In genomic region chr19:47502563-47502962, GRCm38 (mm10) we compare ENCODE assay signal across 9 mouse cellular contexts. TPM values are rescaled to one million over a fixed set of nuclear protein-coding genes. Genes with fewer than 3 reads are reported as not detected.
DNase-seq lines count a peak whose midpoint lies in the region; ATAC-seq and TF ChIP-seq lines count a peak whose summit lies in the region.
"Had no signal": no experiment of that assay in that cellular context is flagged by ENCODE, and none has a peak within 500 bp of the region (broad histone marks: within the 10 kb centered on the region; RNA-seq: fewer than 3 reads in every experiment).

No protein-coding gene starts in this region.

- H3K4me2 ChIP-seq in liver, embryonic 11.5 days: no peak overlapping the region
- H3K4me2 ChIP-seq in CH12.LX (ENCODE audit: insufficient read depth, low read depth, poor library complexity, severe bottlenecking): no peak overlapping the region

- no peaks in the 10 kb centered on the region for H3K27me3 ChIP-seq in liver, adult 2 months (ENCODE audit: control insufficient read depth, insufficient read depth, low read length)
- no peaks in the 10 kb centered on the region for H3K27me3 ChIP-seq in liver, embryonic 11.5 days (replicated peaks; ENCODE audit: control insufficient read depth, insufficient read depth, low read length)
- H3K27me3 ChIP-seq in CH12.LX (replicated peaks): no peaks in the 10 kb centered on the region
- H3K27me3 ChIP-seq in Patski: no peaks in the 10 kb centered on the region

- peak; percentile 47 for DNase-seq in liver, adult 2 months (ENCODE audit: extremely low read depth, low read depth, low spot score)
- DNase-seq in liver, embryonic 11.5 days (ENCODE audit: low spot score): no peak
- DNase-seq in CH12.LX (ENCODE audit: extremely low read depth) (peak; percentile 61), Patski (ENCODE audit: low read depth, low spot score) (no peak)
- DNase-seq in adrenal gland, postnatal 4 days (ENCODE audit: low spot score in 2 of 2): no peak
- no peak for DNase-seq in yolk sac, embryonic 10.5 days (ENCODE audit: low spot score)
- DNase-seq: gastrocnemius, postnatal 36 days; kidney, postnatal 10 days had no signal

- TF ChIP-seq RAD21 in CH12.LX (IDR thresholded peaks at IDR 0.05; ENCODE audit: low read depth, low read length): peak; percentile 88

- no peak overlapping the region for H3K4me3 ChIP-seq in liver, adult 2 months (ENCODE audit: insufficient read depth, low read depth, low read length)
- H3K4me3 ChIP-seq in liver, embryonic 11.5 days (ENCODE audit: low read depth, low read length): no peak overlapping the region
- H3K4me3 ChIP-seq in CH12.LX (replicated peaks in 1 of 3; ENCODE audit: low read depth in 2 of 3, low read length in 2 of 3, poor library complexity in 1 of 3): no peak overlapping the region

- ATAC-seq in liver, embryonic 11.5 days (replicated peaks; ENCODE audit: low FRiP score): no peak
- peak; percentile 48 for ATAC-seq in Patski
- peak; percentile 64 for ATAC-seq in megakaryocyte progenitor cell, adult 5-6 weeks (replicated peaks; ENCODE audit: poor library complexity)

- H3K4me1 ChIP-seq in liver, adult 2 months (ENCODE audit: control insufficient read depth, insufficient read depth, low read length): no peaks in the 10 kb centered on the region
- peaks cover 4% of the 10 kb centered on the region; the same call in 1 of the 2 replicates for H3K4me1 ChIP-seq in liver, embryonic 11.5 days (replicated peaks; ENCODE audit: control insufficient read depth, insufficient read depth, low read length)
- peaks cover 0 to 4% of the 10 kb centered on the region in 2 experiments; a peak in 2 of 4 replicates for H3K4me1 ChIP-seq in CH12.LX (ENCODE audit: control insufficient read depth in 1 of 2, insufficient read depth in 2 of 2)

- POLR2A ChIA-PET in Patski (lab: Charles Lee): interaction anchor here (0.7 kb wide), 1 partner anchor 59 kb away, joined by 3 read pairs; no protein-coding TSS in a partner anchor

- dilution Hi-C loops in CH12.LX (cut with MboI; ENCODE audit: extremely low pct_ligation_motif_present, extremely low pct_unique_long_range_greater_than_20kb, low sequenced_read_pairs): no loop called here

- WGBS in liver, adult 2 months: 75% methylated on average over 8 of the region's 8 CpGs
- WGBS in liver, embryonic 11.5 days: 62% methylated on average over 8 of the region's 8 CpGs

- no peak for TF ChIP-seq EP300 in CH12.LX (IDR thresholded peaks at IDR 0.05; ENCODE audit: low read length)

- no peak for TF ChIP-seq POLR2A in liver, adult 2 months (IDR thresholded peaks at IDR 0.05; ENCODE audit: extremely low read depth, insufficient read depth, low read length)
- TF ChIP-seq POLR2A in CH12.LX (IDR thresholded peaks at IDR 0.05; ENCODE audit: low read depth, low read length): no peak

- no peaks in the 10 kb centered on the region for H3K9me3 ChIP-seq in liver, embryonic 11.5 days (ENCODE audit: control insufficient read depth, low read length)
- no peaks in the 10 kb centered on the region for H3K9me3 ChIP-seq in CH12.LX (replicated peaks; ENCODE audit: low read length)

- CTCF ChIA-PET in Patski (lab: Charles Lee): interaction anchor here (0.6 to 7.5 kb wide), 7 partner anchors 10 to 165 kb away, joined by 3 to 57 read pairs (median 7); no protein-coding TSS in a partner anchor

- no peaks in the 10 kb centered on the region for H3K79me2 ChIP-seq in liver, adult 2 months (ENCODE audit: control insufficient read depth, insufficient read depth, low read length)
- no peaks in the 10 kb centered on the region for H3K79me2 ChIP-seq in CH12.LX (replicated peaks; ENCODE audit: control insufficient read depth, extremely low read depth, insufficient read depth, poor library complexity, severe bottlenecking)

- TF ChIP-seq CTCF in liver, adult 2 months (IDR thresholded peaks at IDR 0.05; ENCODE audit: low read depth, low read length): peak; percentile 21; the same call in 1 of the 2 replicates
- TF ChIP-seq CTCF in CH12.LX (conservative IDR thresholded peaks at IDR 0.05 in 1 of 2, IDR thresholded peaks at IDR 0.05 in 1 of 2; ENCODE audit: low read depth in 2 of 2, low read length in 2 of 2) (peak; percentile 53 to 86; a peak in 3 of 4 replicates), Patski (IDR thresholded peaks at IDR 0.05) (peak; percentile 31)

- H3K27ac ChIP-seq in liver, adult 2 months (replicated peaks; ENCODE audit: insufficient read depth, low read depth, low read length): no peak overlapping the region
- H3K27ac ChIP-seq in liver, embryonic 11.5 days (ENCODE audit: low read depth, low read length): no peak overlapping the region
- no peak overlapping the region for H3K27ac ChIP-seq in CH12.LX (ENCODE audit: insufficient read depth, low read depth)

- in situ Hi-C loops in CH12.LX (cut with MboI; ENCODE audit: low pct_ligation_motif_present, low pct_unique_long_range_greater_than_20kb, low sequenced_read_pairs) (loop anchor here (5.0 kb wide), 1 partner anchor 140 kb away; no protein-coding TSS in a partner anchor), Patski (cut with MboI; ENCODE audit: low pct_unique_long_range_greater_than_20kb) (loop anchor here (5.0 to 10.0 kb wide), 3 partner anchors 35 to 312 kb away; no protein-coding TSS in a partner anchor)

- no peaks in the 10 kb centered on the region for H3K36me3 ChIP-seq in liver, adult 2 months (ENCODE audit: control insufficient read depth, insufficient read depth, low read length)
- H3K36me3 ChIP-seq in liver, embryonic 11.5 days (ENCODE audit: control insufficient read depth, insufficient read depth, low read length): no peaks in the 10 kb centered on the region
- H3K36me3 ChIP-seq in CH12.LX (replicated peaks in 1 of 2; ENCODE audit: control insufficient read depth in 1 of 2, insufficient read depth in 1 of 2, low read length in 1 of 2): peaks cover 0 to 45% of the 10 kb centered on the region in 2 experiments

- H3K9ac ChIP-seq in liver, adult 2 months (ENCODE audit: low read depth, low read length): no peak overlapping the region
- no peak overlapping the region for H3K9ac ChIP-seq in liver, embryonic 11.5 days (ENCODE audit: low read depth, low read length)
- no peak overlapping the region for H3K9ac ChIP-seq in CH12.LX (ENCODE audit: insufficient read depth, low read depth)

TF ChIP-seq in CH12.LX, 34 proteins besides CTCF, POLR2A, EP300 and RAD21:
- peak; percentile 82 for TF ChIP-seq SMC3 (IDR thresholded peaks at IDR 0.05; ENCODE audit: low read depth, low read length)
- TF ChIP-seq CHD2 (IDR thresholded peaks at IDR 0.05; ENCODE audit: low read length): no peak
- no peak for TF ChIP-seq TCF12 (IDR thresholded peaks at IDR 0.05; ENCODE audit: low read depth, low read length)
- no peak for TF ChIP-seq MYC (IDR thresholded peaks at IDR 0.05; ENCODE audit: low read depth, low read length)
- no peak for TF ChIP-seq MEF2A (IDR thresholded peaks at IDR 0.05; ENCODE audit: borderline replicate concordance, low read depth, low read length)
- no peak for TF ChIP-seq ZMIZ1 (IDR thresholded peaks at IDR 0.05; ENCODE audit: low read depth, low read length)
- peak; percentile 48 for TF ChIP-seq ZC3H11A (IDR thresholded peaks at IDR 0.05; ENCODE audit: low read depth, low read length)

RNA-seq across cellular contexts. Expression of gene Stn1, which starts 34.7 kb away (rescaled TPM):
- 3.7 and 5.0 TPM in 2 replicates for total RNA-seq in liver, adult 2 months (2014; rRNA removed)
- polyA plus RNA-seq in liver, adult 2 months (2012; rRNA removed): 3.7 and 4.7 TPM in 2 replicates
- polyA plus RNA-seq in liver, embryonic 11.5 days (2014; fragmentation: Nextera tagmentation; extraction: Ambion mirVana): 26.1 and 30.8 TPM in 2 replicates
- total RNA-seq in CH12.LX (2012; rRNA removed): 21.8 and 25.3 TPM in 2 replicates
- 31.0 and 35.7 TPM in 2 replicates for total RNA-seq in CH12.LX (2014; rRNA removed)
- polyA plus RNA-seq in CH12.LX (2012; ENCODE audit: insufficient read length, low read depth): 16.9 and 18.3 TPM in 2 replicates
- 18.3 TPM for polyA plus RNA-seq in Patski (2021)
- 5.3 and 7.7 TPM in 2 replicates for total RNA-seq in megakaryocyte progenitor cell, adult 5-6 weeks (2015)
- 5.6 and 6.0 TPM in 2 replicates for total RNA-seq in megakaryocyte progenitor cell, adult 5-6 weeks (2017)
- total RNA-seq in adrenal gland, postnatal 4 days (2021): 10 to 100 TPM; 21.4 to 26.0 TPM

RNA-seq across cellular contexts. Expression of gene Sh3pxd2a, which starts 38.4 kb away (rescaled TPM):
- total RNA-seq in liver, adult 2 months (2014; rRNA removed): 4.2 and 7.0 TPM in 2 replicates
- 10.0 and 13.9 TPM in 2 replicates for polyA plus RNA-seq in liver, adult 2 months (2012; rRNA removed)
- polyA plus RNA-seq in liver, embryonic 11.5 days (2014; fragmentation: Nextera tagmentation; extraction: Ambion mirVana): 2.9 and 3.6 TPM in 2 replicates
- total RNA-seq in CH12.LX (2012; rRNA removed): 2.4 and 3.2 TPM in 2 replicates
- 1.2 and 1.3 TPM in 2 replicates for total RNA-seq in CH12.LX (2014; rRNA removed)
- 4.6 and 4.9 TPM in 2 replicates for polyA plus RNA-seq in CH12.LX (2012; ENCODE audit: insufficient read length, low read depth)
- polyA plus RNA-seq in Patski (2021): 37.3 TPM
- 1.3 and 1.6 TPM in 2 replicates for total RNA-seq in megakaryocyte progenitor cell, adult 5-6 weeks (2015)
- total RNA-seq in megakaryocyte progenitor cell, adult 5-6 weeks (2017): 1.1 and 1.4 TPM in 2 replicates
- 10 to 100 TPM; 81.7 to 88.7 TPM for total RNA-seq in adrenal gland, postnatal 4 days (2021)

Comparison
In these comparisons a context has a peak if more than half of its experiments do, and no peak if none do; other contexts are left out.
1. DNase-seq: peak in liver, adult 2 months (single experiment) and CH12.LX (single experiment); none in liver, embryonic 11.5 days (single experiment), Patski (single experiment), adrenal gland, postnatal 4 days (0 of 2) and yolk sac, embryonic 10.5 days (single experiment).
2. RNA of gene Sh3pxd2a, which starts 38.4 kb away (total RNA-seq): 81.7 to 88.7 TPM in adrenal gland, postnatal 4 days; 4.2 to 7.0 TPM in liver, adult 2 months, 1.2 to 3.2 TPM in CH12.LX and 1.1 to 1.6 TPM in megakaryocyte progenitor cell, adult 5-6 weeks; every median in the first group is over 10 times any median in the second.
3. Peak in every context shown above with its lines, with median percentiles within 50 percentile points of each other: CTCF ChIP-seq.